Mouse (Mus musculus) myocyte (in vitro differentiated cells): Measurements from ENCODE around the gene Gpr135. TPM values are rescaled to one million over a fixed set of nuclear protein-coding genes. Genes with fewer than 3 reads are reported as not detected.
"Not testable (repeated sequence)": the region's sequence is repeated elsewhere in the genome, so short reads cannot be mapped to it uniquely, and the experiment has no call there.

ENCODE experiments used
- H3K27me3 ChIP-seq: one replicate; pipeline ENCODE4 v1.6.1; 2011; ENCODE audit not compliant: control insufficient read depth, insufficient read depth, insufficient read length
- H3K36me3 ChIP-seq: one replicate; pipeline ENCODE4 v1.6.1; 2011; ENCODE audit not compliant: control insufficient read depth, insufficient read depth
- H3K4me2 ChIP-seq: one replicate; pipeline ENCODE4 v1.6.1; 2011; ENCODE audit warnings: low read depth, control low read depth
- H3K4me3 ChIP-seq: one replicate; pipeline ENCODE4 v1.5.1; 2011; ENCODE audit warnings: mild to moderate bottlenecking, control low read depth, moderate library complexity
- H3K79me2 ChIP-seq: one replicate; pipeline ENCODE4 v1.6.1; 2011; ENCODE audit not compliant: control insufficient read depth, insufficient read depth
- H3ac ChIP-seq: one replicate; pipeline ENCODE4 v1.6.1; 2011; ENCODE audit not compliant: control insufficient read depth, insufficient read length
- CEBPB ChIP-seq: IDR thresholded peaks from 2 replicates; pipeline ENCODE4 v1.6.1; 2011; ENCODE audit warnings: mild to moderate bottlenecking, moderate library complexity; ENCODE audit not compliant: poor library complexity, insufficient read depth, severe bottlenecking
- E2F4 ChIP-seq: IDR thresholded peaks from one replicate; pipeline ENCODE4 v1.6.1; 2011; ENCODE audit warnings: mild to moderate bottlenecking, control low read depth, moderate library complexity; ENCODE audit not compliant: insufficient read depth
- MAX ChIP-seq: IDR thresholded peaks from one replicate; pipeline ENCODE4 v1.6.1; 2011; ENCODE audit warnings: low read depth, mild to moderate bottlenecking, control low read depth
- MYOD1 ChIP-seq, 3 experiments: IDR thresholded peaks; one replicate each; pipeline ENCODE4 v1.6.1; 2011; ENCODE audit warnings: control low read depth in 2 of 3, low read depth in 2 of 3, mild to moderate bottlenecking in 2 of 3, moderate library complexity in 1 of 3; ENCODE audit not compliant: insufficient read length in 2 of 3, control insufficient read depth in 1 of 3
- MYOG ChIP-seq, 3 experiments: IDR thresholded peaks; one replicate each; pipeline ENCODE4 v1.6.1; 2011; ENCODE audit warnings: control low read depth in 2 of 3, low read depth in 2 of 3, mild to moderate bottlenecking in 2 of 3; ENCODE audit not compliant: insufficient read length in 2 of 3, control insufficient read depth in 1 of 3, insufficient read depth in 1 of 3
- POLR2A ChIP-seq: IDR thresholded peaks from one replicate; pipeline ENCODE4 v1.6.1; 2011; ENCODE audit warnings: low read depth, mild to moderate bottlenecking, control low read depth, moderate library complexity; ENCODE audit not compliant: insufficient read length
- POLR2AphosphoS2 ChIP-seq: IDR thresholded peaks from one replicate; pipeline ENCODE4 v1.6.1; 2011; ENCODE audit warnings: low read depth, control low read depth; ENCODE audit not compliant: insufficient read length
- REST ChIP-seq: IDR thresholded peaks from one replicate; pipeline ENCODE4 v1.6.1; 2011; ENCODE audit warnings: mild to moderate bottlenecking, control low read depth, moderate library complexity; ENCODE audit not compliant: insufficient read depth, insufficient read length
- SRF ChIP-seq: IDR thresholded peaks from one replicate; pipeline ENCODE4 v1.6.1; 2011; ENCODE audit warnings: low read depth; ENCODE audit not compliant: control insufficient read depth, insufficient read length
- TCF12 ChIP-seq: IDR thresholded peaks from one replicate; pipeline ENCODE4 v1.6.1; 2011; ENCODE audit warnings: mild to moderate bottlenecking, control low read depth; ENCODE audit not compliant: poor library complexity, insufficient read depth, severe bottlenecking
- TCF3 ChIP-seq: IDR thresholded peaks from one replicate; pipeline ENCODE4 v1.6.1; 2011; ENCODE audit warnings: low read depth, control low read depth; ENCODE audit not compliant: insufficient read length
- USF1 ChIP-seq: IDR thresholded peaks from one replicate; pipeline ENCODE4 v1.6.1; 2011; ENCODE audit warnings: low read depth, mild to moderate bottlenecking, control low read depth, moderate library complexity
- polyA plus RNA-seq: library from polyadenylated mRNA; unstranded; fragments of >200 nt; fragmentation: generic; extraction: Trizol; gene quantifications from one replicate; pipeline ENCODE4 v1.2.1, GENCODE M21; 2012; ENCODE audit warnings: missing spikeins

Gpr135 gene
- polyA plus RNA-seq, 1 experiment = 0.04 TPM

- H3K79me2 ChIP-seq = no peaks in the 10 kb centered on the region
- no peak overlapping the region for H3K4me3 ChIP-seq
- TF ChIP-seq SRF (no peak), MAX (no peak), MYOG (IDR thresholded peaks at IDR 0.05; ENCODE audit: control insufficient read depth in 1 of 3, insufficient read depth in 1 of 3, insufficient read length in 2 of 3, low read depth in 2 of 3) (no peak), REST (no peak), CEBPB (no peak), TCF12 (no peak), POLR2A (no peak), TCF3 (no peak), USF1 (no peak), POLR2AphosphoS2 (no peak), MYOD1 (IDR thresholded peaks at IDR 0.05; ENCODE audit: control insufficient read depth in 1 of 3, insufficient read length in 2 of 3, low read depth in 2 of 3) (no peak), E2F4 (no peak)
- peaks cover 11% of the 10 kb centered on the region for H3K27me3 ChIP-seq
- no peak overlapping the region for H3K4me2 ChIP-seq
- no peaks in the 10 kb centered on the region for H3K36me3 ChIP-seq
- no peak overlapping the region for H3ac ChIP-seq
Measured at GRCm38 (mm10) chr12:72053851-72054250, 17.1 kb downstream of the Gpr135 start.

GRCm38 (mm10) chr12:72053303-72053702 is 17.6 kb downstream of the Gpr135 start:
- H3K4me3 ChIP-seq = no peak overlapping the region
- no peaks in the 10 kb centered on the region for H3K36me3 ChIP-seq
- no peak overlapping the region for H3ac ChIP-seq
- no peaks in the 10 kb centered on the region for H3K79me2 ChIP-seq
- H3K4me2 ChIP-seq = no peak overlapping the region
- H3K27me3 ChIP-seq = peaks cover 11% of the 10 kb centered on the region
- TF ChIP-seq CEBPB (no peak), REST (no peak), MYOG (IDR thresholded peaks at IDR 0.05; ENCODE audit: control insufficient read depth in 1 of 3, insufficient read depth in 1 of 3, insufficient read length in 2 of 3, low read depth in 2 of 3) (no peak), TCF3 (no peak), USF1 (no peak), SRF (no peak), MAX (no peak), POLR2AphosphoS2 (no peak), MYOD1 (IDR thresholded peaks at IDR 0.05; ENCODE audit: control insufficient read depth in 1 of 3, insufficient read length in 2 of 3, low read depth in 2 of 3) (no peak), POLR2A (no peak), TCF12 (no peak), E2F4 (no peak)

- no peaks in the 10 kb centered on the region for H3K36me3 ChIP-seq
- peaks cover 11% of the 10 kb centered on the region for H3K27me3 ChIP-seq
- no peak overlapping the region for H3K4me3 ChIP-seq
- TF ChIP-seq TCF3 (no peak), TCF12 (no peak), MYOG (IDR thresholded peaks at IDR 0.05; ENCODE audit: control insufficient read depth in 1 of 3, insufficient read depth in 1 of 3, insufficient read length in 2 of 3, low read depth in 2 of 3) (no peak), USF1 (no peak), E2F4 (no peak), SRF (no peak), MAX (no peak), POLR2AphosphoS2 (no peak), POLR2A (no peak), CEBPB (no peak), REST (no peak), MYOD1 (IDR thresholded peaks at IDR 0.05; ENCODE audit: control insufficient read depth in 1 of 3, insufficient read length in 2 of 3, low read depth in 2 of 3) (no peak)
- no peaks in the 10 kb centered on the region for H3K79me2 ChIP-seq
- H3K4me2 ChIP-seq = no peak overlapping the region
- no peak overlapping the region for H3ac ChIP-seq
Measured at GRCm38 (mm10) chr12:72052571-72052970, 18.4 kb downstream of the Gpr135 start.

GRCm38 (mm10) chr12:72050821-72051220 is 20.1 kb downstream of the Gpr135 start:
- Histone ChIP-seq H3K79me2 (no peaks in the 10 kb centered on the region), H3K4me3 (no peak overlapping the region), H3ac (no peak overlapping the region), H3K4me2 (no peak overlapping the region), H3K27me3 (peaks cover 6% of the 10 kb centered on the region), H3K36me3 (no peaks in the 10 kb centered on the region)
- TF ChIP-seq TCF3 (no peak), MYOG (IDR thresholded peaks at IDR 0.05; ENCODE audit: control insufficient read depth in 1 of 3, insufficient read depth in 1 of 3, insufficient read length in 2 of 3, low read depth in 2 of 3) (no peak), MYOD1 (IDR thresholded peaks at IDR 0.05; ENCODE audit: control insufficient read depth in 1 of 3, insufficient read length in 2 of 3, low read depth in 2 of 3) (no peak), REST (no peak), POLR2A (no peak), TCF12 (no peak), MAX (no peak)

GRCm38 (mm10) chr12:72050156-72050555 is 20.8 kb downstream of the Gpr135 start:
- H3K4me3 ChIP-seq, H3K27me3 ChIP-seq, H3K79me2 ChIP-seq, H3K36me3 ChIP-seq, H3ac ChIP-seq, H3K4me2 ChIP-seq: not testable (repeated sequence)
